Mouse (Mus musculus): ENCODE data around the gene Paics.
"Not testable (repeated sequence)": the region's sequence is repeated elsewhere in the genome, so short reads cannot be mapped to it uniquely, and the experiment has no call there.

The Paics gene

DNA sequence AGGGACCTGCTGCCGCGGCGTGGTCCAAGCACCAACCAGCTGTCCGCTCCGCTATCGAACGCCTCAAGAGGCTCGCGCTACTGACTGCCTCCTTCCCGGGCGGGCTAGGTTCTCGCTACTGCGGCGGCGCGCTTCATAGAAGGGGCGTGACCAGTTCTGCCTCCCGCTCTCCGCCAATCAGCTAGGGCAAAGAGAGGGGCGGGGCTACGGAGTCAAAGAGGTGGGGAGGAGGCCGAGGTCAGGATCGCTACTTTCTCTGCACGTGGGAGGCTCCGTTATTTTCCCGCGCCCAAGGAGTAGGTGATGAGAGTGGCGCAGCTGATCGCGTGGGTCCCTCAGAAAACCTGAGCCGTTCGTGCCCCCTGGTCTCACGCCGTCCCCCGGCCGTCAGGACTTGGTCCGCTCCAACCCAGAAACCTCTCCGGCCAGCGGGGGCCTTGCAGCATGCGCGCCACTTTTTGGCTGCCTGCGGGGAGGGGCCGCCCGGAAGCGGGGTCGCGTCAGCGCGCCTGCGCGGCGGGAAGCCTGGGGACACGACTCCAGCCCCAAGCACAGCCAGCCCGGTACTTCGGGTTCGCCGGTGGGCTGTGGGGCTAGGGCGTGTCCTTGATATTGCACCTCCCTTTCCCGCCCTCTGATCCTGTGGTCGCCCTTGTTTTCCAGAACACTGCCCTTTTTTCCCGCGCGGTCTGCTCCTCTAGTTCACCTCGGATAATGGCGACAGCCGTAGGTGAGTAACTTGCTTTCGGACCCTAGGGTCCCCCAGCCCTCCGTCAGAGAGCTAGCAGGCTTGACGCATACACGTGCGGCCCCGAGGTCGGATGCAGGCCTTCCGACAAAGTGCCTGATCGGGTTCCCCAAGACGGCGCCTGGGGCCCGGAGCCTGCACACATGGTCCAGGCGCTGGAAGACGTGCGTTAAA lies at the start of gene Paics, which contains the start of gene Ppat:
Paics (plus strand) TSS at position 202 of the 922 bp plus-strand sequence.
Ppat (minus strand) TSS at position 473 of the 922 bp plus-strand sequence.
- in situ Hi-C loops (cut with MboI), result no loop called here

- in situ Hi-C loops (cut with MboI), result loop anchor here (10.0 kb wide), 1 partner anchor 63 kb away; no protein-coding TSS in a partner anchor
Observed at GRCm38 (mm10) chr5:76902131-76902530, 49.0 kb upstream of the Paics start.

GRCm38 (mm10) chr5:76904713-76905404 lies 46.2 kb upstream of the Paics start:
- in situ Hi-C loops (cut with MboI), result loop anchor here (10.0 kb wide), 1 partner anchor 60 kb away; no protein-coding TSS in a partner anchor

DNA sequence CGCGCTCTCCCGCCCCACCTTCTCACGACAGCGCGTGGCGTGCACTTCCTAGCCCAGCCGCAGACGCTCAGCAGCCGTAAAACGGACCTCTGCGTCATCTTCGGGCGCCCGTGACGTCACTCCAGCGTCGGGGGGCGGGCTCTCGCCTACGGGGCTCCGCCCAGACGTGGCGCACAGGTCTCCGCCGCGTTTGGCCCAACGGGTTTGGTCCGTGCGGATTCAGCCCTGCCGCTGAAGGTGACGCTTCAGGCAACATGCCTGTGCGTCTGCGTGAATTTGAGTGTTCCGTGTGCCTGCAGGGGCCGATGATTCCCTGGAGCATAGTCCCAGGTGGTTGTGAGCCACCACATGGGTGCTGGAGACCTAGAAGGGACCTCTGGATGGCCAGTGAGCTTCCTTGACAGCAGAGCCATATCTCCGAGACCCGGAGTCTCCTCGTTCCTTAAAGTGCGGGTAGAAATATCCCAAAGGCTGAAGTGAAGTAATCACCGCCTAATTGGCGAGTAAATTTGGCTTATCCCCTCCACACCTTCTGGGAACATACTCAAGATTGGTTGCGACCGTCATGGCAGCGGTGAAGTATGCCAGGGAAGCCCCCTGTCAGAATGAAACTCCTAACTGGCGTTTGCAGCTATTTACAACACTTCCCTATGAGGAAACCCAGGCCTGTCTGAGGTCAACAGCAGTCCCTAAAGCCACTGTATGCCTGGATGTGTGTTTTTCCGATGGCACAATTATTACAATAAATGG lies 45.5 kb upstream of the Paics start, which contains the start of gene Aasdh:
Aasdh (minus strand) TSS at position 110 of the 750 bp plus-strand sequence.
- in situ Hi-C loops (cut with MboI), result loop anchor here (10.0 kb wide), 1 partner anchor 59 kb away; no protein-coding TSS in a partner anchor

DNA sequence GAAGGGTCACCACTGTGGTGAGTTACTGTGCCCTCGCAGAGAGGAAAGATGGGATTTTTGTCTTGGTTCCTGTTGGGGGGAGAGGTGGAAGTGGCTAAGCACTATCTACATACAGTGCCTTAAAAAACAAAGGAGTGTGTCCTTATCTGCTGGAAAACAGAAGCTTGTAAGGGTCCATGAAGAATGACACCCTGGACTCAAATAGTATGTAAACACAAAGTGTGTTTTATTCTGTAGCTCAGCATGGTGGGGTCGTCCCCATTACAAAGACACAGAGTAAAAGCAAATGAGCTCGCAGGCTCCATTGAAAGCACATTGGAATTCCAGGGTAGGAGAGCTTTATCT lies 45.0 kb upstream of the Paics start:
- in situ Hi-C loops (cut with MboI), result loop anchor here (10.0 kb wide), 1 partner anchor 59 kb away; no protein-coding TSS in a partner anchor

GRCm38 (mm10) chr5:76910807-76911206 lies 40.3 kb upstream of the Paics start:
- in situ Hi-C loops (cut with MboI), result no loop called here

DNA sequence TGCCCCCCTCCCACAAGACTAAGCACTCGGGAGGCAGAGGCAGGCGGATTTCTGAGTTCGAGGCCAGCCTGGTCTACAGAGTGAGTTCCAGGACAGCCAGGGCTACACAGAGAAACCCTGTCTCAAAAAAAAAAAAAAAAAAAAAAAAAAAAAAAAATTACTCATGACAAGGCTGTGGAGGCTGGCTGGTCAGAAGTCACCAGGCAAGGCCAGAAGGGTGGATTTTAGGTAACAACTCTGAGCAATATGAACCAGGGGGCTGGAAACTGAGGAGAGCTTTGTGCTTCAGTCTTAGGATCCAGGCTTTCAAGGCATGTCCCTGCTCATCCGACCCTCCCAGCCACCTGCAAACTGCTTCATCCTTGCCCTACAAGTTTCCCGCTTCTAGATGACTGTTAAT lies 38.6 kb upstream of the Paics start:
- in situ Hi-C loops (cut with MboI), result not testable (repeated sequence)

DNA sequence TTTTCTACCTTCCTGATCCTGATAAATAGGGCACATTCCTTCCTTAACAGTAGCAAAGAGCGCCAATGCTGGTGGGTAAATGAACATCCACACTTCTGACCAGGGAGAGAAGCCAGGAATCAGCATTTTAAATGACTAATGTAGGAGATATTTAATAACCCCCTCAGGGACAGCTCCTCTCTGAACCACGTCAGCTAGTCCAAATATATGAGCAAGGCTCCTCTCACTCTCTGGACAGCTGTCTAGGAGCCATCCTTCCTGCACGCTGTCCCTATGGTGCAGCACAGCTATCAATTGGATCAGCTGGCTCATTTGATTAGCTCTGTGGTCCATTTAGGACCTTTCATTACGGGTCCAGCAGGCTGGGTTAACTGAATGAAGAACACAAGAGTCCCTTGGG lies 28.3 kb upstream of the Paics start:
- in situ Hi-C loops (cut with MboI), result no loop called here

DNA sequence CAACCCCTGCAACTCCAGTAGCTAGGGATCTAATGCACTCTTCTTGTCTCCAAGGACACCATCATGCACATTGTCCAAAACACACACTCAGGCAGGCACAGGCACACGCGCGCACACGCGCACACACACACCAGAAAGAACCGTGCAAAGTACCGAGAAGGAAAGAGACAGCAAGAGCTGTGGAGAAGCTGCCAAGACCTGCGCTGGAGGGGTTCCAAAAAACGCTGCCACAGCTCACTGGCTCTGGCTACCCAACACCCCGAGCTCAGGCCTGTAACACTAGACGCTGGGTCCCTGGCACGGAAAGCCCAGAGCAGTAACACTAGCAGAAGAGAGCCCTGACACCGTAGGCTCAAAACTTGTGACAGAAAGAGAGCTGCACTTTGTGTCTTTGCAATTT lies 27.7 kb upstream of the Paics start:
- in situ Hi-C loops (cut with MboI), result no loop called here

GRCm38 (mm10) chr5:76924296-76924695 lies 26.8 kb upstream of the Paics start:
- in situ Hi-C loops (cut with MboI), result no loop called here

DNA sequence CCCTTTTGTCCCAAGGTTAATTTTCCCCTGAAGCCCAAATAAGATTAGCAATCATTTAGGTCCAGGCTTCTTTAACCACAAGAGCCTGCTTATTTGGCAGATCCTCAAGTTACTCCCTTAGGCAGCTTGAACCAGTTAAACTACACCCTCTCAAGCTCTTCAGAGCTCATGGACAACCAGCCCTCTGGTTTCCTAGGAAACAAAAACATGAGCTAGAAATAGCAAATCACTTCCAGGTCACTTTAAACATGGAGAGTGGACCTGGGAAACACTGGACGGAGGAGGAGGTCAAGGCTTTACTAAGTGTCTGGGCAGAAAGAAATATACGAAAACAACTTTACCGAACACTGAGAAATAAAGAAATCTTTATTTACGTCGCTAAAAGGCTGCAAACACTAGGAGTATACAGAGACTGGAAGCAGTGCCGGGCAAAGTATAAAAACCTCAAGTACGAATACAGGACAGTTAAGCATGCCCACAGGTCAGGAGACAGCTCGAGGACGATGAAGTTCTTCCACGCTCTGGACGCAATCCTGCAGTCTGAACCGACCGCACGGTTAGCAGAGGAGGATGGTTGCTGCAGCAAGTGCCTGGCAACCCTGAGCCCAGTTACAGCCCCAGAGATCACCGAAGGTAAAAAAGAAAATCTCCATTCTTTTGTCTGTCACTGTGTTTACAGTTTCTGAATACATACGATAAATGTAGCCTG lies 22.8 kb upstream of the Paics start:
- in situ Hi-C loops (cut with MboI), result no loop called here

DNA sequence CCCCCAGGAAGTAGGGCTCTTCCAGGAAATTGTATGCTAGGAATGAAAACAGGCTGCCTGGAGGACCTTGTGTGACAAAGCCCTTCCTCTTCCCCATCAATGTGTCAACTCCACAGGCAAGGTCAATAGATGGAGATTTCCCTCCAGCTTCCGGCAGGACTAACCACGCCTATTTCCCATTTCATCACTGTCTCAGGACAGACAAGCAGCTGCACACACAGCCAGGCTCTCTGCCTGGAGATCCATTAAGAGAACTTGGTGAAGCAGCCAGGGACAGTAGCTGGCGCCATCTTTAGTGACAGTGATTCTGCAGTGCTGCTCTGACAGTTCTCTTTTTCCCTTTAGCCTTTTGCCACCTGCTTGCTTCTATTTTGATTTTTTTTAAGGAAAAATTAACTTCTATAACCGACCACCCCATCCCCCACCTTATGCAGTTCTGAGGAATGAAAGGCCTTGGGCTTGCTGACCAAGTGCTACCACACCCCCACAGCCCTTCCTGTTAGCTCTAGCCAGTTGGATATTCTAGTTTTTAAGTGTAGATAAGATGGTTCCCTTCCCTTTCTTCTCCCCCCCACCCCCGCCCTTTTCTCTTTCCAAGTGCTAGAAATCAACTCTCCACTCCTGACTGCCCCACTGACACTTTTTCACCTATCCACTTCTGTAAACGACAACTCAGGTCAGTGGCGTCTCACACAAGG lies 21.8 kb upstream of the Paics start:
- in situ Hi-C loops (cut with MboI), result no loop called here

- in situ Hi-C loops (cut with MboI), result no loop called here
Observed at GRCm38 (mm10) chr5:76939717-76940116, 11.4 kb upstream of the Paics start.

DNA sequence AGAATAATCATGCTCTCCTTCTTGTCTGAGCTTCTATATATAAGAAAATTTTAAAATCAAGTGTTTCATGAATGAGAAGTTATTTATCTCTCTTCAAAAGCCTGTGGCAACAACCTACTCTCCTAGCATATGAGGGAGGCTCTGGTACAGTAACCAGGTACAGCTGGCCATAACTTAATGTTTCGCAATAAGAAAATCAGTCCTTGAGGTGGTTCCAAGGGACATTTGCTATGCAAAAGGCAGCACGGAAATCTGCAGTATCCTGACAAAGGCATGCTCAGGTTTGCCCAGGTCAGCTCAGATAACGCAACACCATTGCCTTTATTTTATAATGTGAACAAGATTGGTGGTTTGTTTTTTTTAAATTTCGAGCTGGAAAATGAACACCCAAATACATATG lies 9.1 kb upstream of the Paics start:
- in situ Hi-C loops (cut with MboI), result no loop called here

DNA sequence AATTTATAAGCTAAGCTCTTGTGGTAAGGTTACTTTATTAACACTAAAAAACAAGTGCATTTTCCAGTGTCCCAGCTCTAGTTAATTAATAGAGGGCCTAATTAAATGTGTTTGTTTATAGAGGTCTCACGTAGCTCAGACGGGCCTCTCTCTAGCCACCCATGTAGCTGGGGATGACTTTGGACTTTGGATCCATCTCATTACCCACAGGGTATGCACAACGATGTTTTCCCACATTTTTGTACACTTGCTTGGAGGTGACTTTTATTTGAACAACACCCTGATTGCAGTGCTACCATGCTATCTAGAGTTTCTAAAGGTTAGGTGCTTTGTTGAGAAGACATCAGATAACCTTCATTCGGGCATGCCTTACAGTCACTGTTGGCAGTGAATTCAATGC lies 8.6 kb upstream of the Paics start:
- in situ Hi-C loops (cut with MboI), result no loop called here

DNA sequence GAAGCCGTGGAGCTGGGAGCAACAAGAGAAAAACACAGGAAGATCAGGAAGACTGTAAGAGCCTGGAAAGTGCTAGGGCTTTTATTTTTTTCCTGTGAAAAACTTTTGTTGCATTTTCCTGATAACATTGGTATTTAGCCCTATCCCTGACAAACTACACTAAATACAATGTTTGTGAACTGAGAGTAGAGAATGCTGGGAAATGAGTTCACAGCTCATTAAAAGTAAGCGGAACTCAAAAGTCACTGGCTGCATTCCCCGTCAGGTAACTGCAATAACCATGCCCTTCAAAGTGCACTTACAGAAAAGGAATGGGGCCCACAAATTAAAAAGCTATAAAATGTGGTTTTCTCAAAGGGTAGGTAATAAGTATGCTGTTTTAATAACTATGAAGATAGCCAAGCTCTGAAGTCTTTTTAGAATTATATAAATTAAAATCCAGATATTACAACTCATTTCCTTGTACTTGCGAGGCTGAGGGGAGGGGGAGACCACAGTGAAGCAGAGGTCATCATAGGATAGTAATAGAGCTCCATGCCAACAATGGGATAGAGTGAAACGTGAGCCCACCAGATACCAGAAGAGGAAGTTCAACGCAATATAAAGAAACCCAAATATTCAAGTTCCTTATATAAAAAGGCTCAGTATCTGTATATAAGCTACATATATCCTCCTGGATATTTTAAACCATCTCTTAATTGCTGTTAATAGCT lies 6.0 kb upstream of the Paics start:
- in situ Hi-C loops (cut with MboI), result no loop called here

- in situ Hi-C loops (cut with MboI), result no loop called here
Observed at GRCm38 (mm10) chr5:76945678-76946033, 5.5 kb upstream of the Paics start.

DNA sequence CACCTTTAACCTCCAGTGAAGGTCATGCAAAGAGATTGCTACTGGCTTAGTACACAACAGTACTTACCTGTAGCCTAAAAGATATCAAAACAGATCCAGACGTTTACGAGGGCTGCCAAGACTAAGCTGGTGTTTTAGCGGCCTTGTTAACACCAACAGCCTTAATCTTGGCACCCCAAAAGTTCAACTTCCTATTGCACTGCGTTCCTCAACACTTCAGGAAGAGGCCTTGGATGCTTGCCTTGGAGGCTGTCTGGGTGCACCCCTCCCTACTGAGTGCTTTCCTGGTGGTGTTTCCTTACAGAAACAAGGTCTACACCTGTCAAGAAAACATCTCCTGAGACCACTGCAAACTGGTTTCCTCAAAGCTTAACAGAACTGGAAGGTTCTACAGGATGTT lies 4.0 kb upstream of the Paics start:
- in situ Hi-C loops (cut with MboI), result no loop called here

GRCm38 (mm10) chr5:76947758-76948157 lies 3.3 kb upstream of the Paics start:
- in situ Hi-C loops (cut with MboI), result no loop called here

All from mature B cell (primary cell).